Mouse (Mus musculus): ENCODE results near the gene Ccr4.
"Not testable (repeated sequence)": the region's sequence is repeated elsewhere in the genome, so short reads cannot be mapped to it uniquely, and the experiment has no call there.

The Ccr4 gene

GRCm38 (mm10) chr9:114522041-114522440, 17.3 kb upstream of the Ccr4 start:
- no peak for DNase-seq

- DNase-seq = not testable (repeated sequence)
Observed at GRCm38 (mm10) chr9:114520529-114520928, 15.8 kb upstream of the Ccr4 start.

- DNase-seq = no peak
Observed at GRCm38 (mm10) chr9:114518812-114519477, 14.2 kb upstream of the Ccr4 start.

GRCm38 (mm10) chr9:114517924-114518497, 13.3 kb upstream of the Ccr4 start:
- no peak for DNase-seq

GRCm38 (mm10) chr9:114515364-114515763, 10.6 kb upstream of the Ccr4 start, which contains the start of gene C130032M10Rik:
TSS of gene C130032M10Rik (plus strand) at chr9:114515697.
- DNase-seq = no peak

GRCm38 (mm10) chr9:114512831-114513230, 8.1 kb upstream of the Ccr4 start:
- DNase-seq = no peak

GRCm38 (mm10) chr9:114509785-114510184, 5.1 kb upstream of the Ccr4 start:
- DNase-seq = no peak

GRCm38 (mm10) chr9:114507421-114507820, 2.7 kb upstream of the Ccr4 start:
- DNase-seq = no peak

GRCm38 (mm10) chr9:114506564-114506963, 1.8 kb upstream of the Ccr4 start:
- no peak for DNase-seq

GRCm38 (mm10) chr9:114502711-114503427, 1.8 kb downstream of the Ccr4 start:
- no peak for DNase-seq

GRCm38 (mm10) chr9:114501913-114502312, 2.8 kb downstream of the Ccr4 start:
- no peak for DNase-seq

- no peak for DNase-seq
Observed at GRCm38 (mm10) chr9:114501111-114501510, 3.6 kb downstream of the Ccr4 start.

GRCm38 (mm10) chr9:114499783-114500515, 4.8 kb downstream of the Ccr4 start:
- peak; percentile 77 for DNase-seq

- peak; percentile 88 for DNase-seq
Observed at GRCm38 (mm10) chr9:114498218-114498617, 6.5 kb downstream of the Ccr4 start.

GRCm38 (mm10) chr9:114496469-114496868, 8.2 kb downstream of the Ccr4 start:
- no peak for DNase-seq

- no peak for DNase-seq
Observed at GRCm38 (mm10) chr9:114487481-114488258, 17.0 kb downstream of the Ccr4 start.

GRCm38 (mm10) chr9:114486808-114487207, 17.9 kb downstream of the Ccr4 start:
- DNase-seq = no peak

- DNase-seq = no peak
Observed at GRCm38 (mm10) chr9:114484771-114485170, 19.9 kb downstream of the Ccr4 start.

- no peak for DNase-seq
Observed at GRCm38 (mm10) chr9:114480940-114481339, 23.8 kb downstream of the Ccr4 start.

- DNase-seq = no peak
Observed at GRCm38 (mm10) chr9:114477019-114477418, 27.7 kb downstream of the Ccr4 start.

- no peak for DNase-seq
Observed at GRCm38 (mm10) chr9:114471892-114472291, 32.8 kb downstream of the Ccr4 start.

- DNase-seq = no peak
Observed at GRCm38 (mm10) chr9:114468701-114469100, 36.0 kb downstream of the Ccr4 start.

Data from kidney, postnatal 14 days (tissue).